Mouse (Mus musculus): ENCODE measurements at regions not wholly inside any gene's neighbourhood (a gene's known extent, or its start where the extent isn't known, plus 50 kb on each side); places are given as distances from the start of the nearest gene placed in this dataset.

DNA sequence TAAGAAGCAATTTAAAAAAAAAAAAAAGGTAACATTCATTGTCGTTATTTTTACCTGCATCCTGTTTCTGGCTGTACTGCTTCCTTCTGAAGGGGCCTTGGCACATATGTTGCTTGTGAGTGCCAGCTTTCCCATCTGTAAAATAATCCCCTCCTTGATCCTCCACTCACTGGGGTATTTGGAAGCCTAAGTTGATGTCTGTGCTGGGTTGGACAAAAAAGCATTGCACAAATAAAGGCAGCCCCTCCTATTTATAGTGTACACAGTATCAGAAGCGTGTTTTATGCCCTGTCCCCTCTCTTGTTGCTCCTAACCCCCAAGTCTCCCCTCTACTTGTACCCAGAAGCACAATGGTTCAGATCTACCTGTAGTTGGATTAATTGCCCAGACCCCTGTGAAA, 195.0 kb downstream of the Brinp2 start:
- DNase-seq (ENCODE audit: low spot score in 2 of 2): no peak

DNA sequence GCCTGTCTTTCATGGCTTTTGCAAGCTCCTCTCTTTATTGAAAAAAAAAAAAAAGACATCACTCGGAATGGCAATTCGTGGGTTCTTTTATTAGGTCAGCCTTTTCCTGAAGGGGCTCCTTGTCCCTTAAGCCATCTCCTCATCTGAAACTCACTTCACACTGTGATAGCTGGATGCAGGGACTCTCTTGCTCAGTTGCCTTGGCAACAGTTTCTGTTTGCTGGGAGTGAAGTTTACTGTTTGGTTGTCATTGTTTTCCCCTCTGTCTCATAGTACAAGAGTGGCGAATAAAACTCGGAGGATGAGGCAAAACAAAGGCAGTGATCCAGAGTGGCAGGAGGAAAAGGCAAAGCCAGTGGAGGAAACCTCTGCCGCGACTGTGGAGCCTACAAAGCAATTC, 194.6 kb downstream of the Brinp2 start:
- no peak for DNase-seq (ENCODE audit: low spot score in 2 of 2)

DNA sequence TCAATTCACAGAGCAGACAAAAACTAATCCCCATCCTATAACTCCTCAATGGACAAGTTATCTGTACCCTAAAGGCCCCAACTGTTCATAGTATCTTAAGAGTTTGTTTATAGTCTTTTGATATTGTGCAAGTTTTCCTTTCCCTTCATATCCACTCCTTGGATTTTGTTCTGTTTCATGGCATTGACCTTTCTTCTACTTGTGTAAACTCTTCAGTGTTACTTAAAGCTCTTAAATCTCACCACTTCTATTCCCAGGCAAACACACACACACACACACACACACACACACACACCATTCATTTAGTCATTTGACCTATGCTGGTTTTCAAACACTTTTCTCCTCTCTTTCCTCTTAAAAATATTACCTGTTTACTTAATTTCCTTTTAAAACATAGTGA, 192.7 kb downstream of the Brinp2 start:
- no peak for DNase-seq (ENCODE audit: low spot score in 2 of 2)

DNA sequence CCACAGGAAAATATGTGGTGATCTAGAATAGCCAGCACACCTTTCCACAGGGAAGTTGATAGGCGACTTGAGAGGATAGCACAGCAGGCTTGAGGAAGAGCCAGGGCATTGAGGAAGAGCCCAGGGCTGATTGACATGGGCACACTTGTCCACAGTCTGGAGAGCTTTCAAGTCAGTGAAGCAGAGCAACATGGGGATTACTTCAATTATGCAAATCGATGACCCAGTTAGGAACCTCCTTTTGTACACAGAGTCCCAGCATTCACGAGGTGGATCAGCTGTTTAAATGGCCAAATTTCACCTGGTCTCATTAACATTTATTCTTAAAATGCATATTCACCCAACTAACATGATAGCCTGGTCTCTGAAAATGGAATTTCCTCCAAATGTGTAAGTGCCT, 186.1 kb downstream of the Brinp2 start:
- no peak for DNase-seq (ENCODE audit: low spot score in 2 of 2)

DNA sequence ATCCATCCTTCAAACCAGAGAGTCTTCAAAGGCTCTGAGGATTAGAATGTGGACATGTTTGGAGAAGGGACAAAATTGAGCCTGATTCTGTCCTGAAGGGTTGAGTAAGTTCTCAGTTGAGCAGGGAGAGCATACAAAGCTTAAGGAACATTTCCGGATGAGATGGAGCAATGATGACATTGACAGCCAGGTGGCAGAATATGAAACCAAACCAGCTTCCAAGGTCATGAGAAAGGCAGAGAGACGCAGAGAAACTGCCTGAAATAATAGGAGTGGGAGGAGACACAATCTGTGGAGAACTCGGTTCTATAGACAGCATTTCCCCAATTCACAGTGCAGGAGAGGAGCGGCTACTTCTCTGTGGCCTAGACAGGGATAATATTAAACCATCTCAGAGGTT, 176.0 kb downstream of the Brinp2 start:
- no peak for DNase-seq (ENCODE audit: low spot score in 2 of 2)

DNA sequence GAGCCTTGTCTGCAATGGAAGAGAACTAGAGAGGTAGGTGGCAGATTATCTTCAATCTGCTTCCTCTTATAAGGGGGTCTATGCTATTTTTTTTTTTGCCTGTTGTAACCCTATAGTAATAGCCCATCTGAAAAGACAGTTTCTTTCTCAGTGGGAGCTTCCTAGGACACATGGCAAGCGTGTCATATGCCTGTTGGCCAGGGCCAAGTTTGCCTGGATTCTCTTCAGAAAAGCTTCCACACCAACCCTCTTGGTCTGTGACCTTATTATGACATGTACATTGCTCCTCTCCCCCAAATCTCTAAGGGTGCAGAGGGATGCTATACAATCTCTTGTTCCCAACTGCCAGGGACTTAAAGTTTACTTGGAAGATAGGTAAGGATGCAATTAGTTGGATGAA, 174.8 kb downstream of the Brinp2 start:
- no peak for DNase-seq (ENCODE audit: low spot score in 2 of 2)

DNA sequence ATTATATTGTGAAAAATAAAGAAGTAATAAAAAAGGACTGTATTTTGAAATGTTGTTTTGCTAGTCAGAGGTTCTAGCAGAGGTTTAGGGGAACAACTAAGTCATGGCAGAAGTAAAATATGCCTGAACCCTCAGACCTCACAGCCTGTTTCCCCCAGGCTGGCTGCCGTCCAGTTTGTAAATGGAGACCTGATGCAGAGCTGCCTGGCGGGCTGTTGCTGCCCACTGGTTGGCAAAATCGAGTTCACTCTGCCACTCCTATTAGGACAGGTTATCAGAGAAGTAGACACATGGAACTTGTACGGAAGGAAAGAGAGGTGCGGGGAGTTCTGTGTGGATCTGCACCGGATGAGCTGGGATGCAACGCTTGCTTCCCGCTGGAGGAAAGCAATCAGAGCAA, 168.5 kb downstream of the Brinp2 start:
- no peak for DNase-seq (ENCODE audit: low spot score in 2 of 2)

DNA sequence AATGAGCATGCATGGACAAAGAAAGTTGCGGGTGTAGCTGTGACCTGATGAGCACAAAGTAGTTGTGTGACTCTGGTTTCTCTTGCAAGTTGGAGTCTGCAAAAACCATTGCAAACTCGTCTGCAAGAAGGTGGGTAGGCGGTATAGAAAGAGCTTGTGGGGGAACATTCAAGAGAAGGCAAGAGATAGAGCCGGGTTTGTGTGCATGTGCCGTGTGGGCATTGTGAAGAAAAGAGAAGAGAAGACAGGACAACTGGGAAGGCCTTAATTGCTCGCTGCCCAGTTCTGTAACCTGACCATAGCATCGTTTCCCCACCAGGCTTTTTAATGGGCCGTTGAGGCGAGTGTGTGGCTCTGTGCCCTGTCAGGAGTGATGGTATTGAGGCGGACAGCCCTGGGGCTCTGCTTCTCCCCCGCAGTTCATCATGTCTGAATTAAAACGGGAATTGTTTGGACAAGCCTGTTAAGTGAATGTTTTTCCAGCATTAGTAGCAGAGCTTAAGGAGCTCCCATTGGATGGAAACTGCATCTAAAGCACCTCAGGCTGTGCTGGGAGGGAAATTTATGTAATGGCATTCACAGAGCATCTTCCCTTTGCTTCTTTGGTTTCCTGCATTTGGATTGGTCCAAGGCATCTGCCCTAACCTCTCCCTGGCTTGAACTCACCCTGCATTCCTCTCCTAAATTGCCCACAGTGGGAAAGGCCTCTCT, 163.1 kb downstream of the Brinp2 start:
- peak; percentile 37 to 74 for DNase-seq (ENCODE audit: low spot score in 2 of 2)

DNA sequence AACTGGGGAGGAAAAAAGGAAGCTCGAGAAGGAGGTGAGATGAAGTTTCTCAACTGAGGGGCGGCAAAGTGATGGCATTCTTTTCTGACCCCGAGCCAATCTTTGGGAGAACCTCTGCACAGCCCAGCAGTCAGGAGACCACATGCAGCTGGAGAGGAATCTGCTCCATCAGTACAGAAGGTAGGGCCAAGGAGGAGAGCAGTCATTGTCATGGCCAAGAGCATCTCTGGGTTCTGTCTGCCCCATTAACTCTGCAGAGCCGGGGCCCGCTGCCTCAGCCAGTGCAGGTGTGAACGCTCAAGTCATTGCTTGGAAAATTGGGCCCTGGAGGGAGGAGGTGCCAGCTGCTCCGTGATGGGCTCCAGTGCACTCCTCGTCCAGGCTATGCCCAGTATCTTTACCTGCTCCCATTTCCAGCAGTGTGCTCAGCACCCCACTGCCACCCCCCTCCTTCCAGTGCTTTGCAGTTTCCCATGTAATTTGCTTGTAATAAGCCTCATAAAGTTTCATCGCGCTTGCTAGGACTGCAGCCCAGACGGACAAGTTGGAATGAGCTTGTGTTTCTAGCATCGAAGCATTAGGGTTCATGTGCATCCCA, 162.1 kb downstream of the Brinp2 start:
- no peak for DNase-seq (ENCODE audit: low spot score in 2 of 2)

Measured in left cerebral cortex, adult 8-10 months (tissue).